Mouse (Mus musculus) limb, embryonic 12.5 days (tissue): ENCODE measurements around the gene Stard13. TPM values are rescaled to one million over a fixed set of nuclear protein-coding genes. Genes with fewer than 3 reads are reported as not detected.

Source experiments
- ATAC-seq: fragments of 200-750 bp; cut with Nextera tagmentation; 2 replicates; pipeline ENCODE4 v1.8.0; 2017; ENCODE audit warnings: low read depth, moderate TSS enrichment; ENCODE audit not compliant: insufficient number of reproducible peaks, insufficient read depth, low FRiP score, low TSS enrichment
- H3K27ac ChIP-seq: fragments of 300-500 bp; sonication (generic); 2 replicates; pipeline ENCODE4 v1.5.1; 2016; ENCODE audit warnings: mild to moderate bottlenecking, moderate library complexity
- H3K27me3 ChIP-seq: fragments of 300-500 bp; sonication (generic); 2 replicates; pipeline ENCODE4 v1.6.1; 2016; ENCODE audit warnings: mild to moderate bottlenecking, moderate library complexity
- H3K36me3 ChIP-seq: fragments of 300-500 bp; sonication (generic); 2 replicates; pipeline ENCODE4 v1.6.1; 2016; ENCODE audit warnings: mild to moderate bottlenecking, moderate library complexity
- H3K4me1 ChIP-seq: fragments of 300-500 bp; sonication (generic); replicated peaks from 2 replicates; pipeline ENCODE4 v1.6.1; 2016
- H3K4me2 ChIP-seq: fragments of 300-500 bp; sonication (generic); 2 replicates; pipeline ENCODE4 v1.6.1; 2016; ENCODE audit warnings: mild to moderate bottlenecking, moderate library complexity
- H3K4me3 ChIP-seq: fragments of 300-500 bp; sonication (generic); replicated peaks from 2 replicates; pipeline ENCODE4 v1.5.1; 2016; ENCODE audit warnings: mild to moderate bottlenecking
- H3K9ac ChIP-seq: fragments of 300-500 bp; sonication (generic); replicated peaks from 2 replicates; pipeline ENCODE4 v1.6.1; 2016; ENCODE audit warnings: mild to moderate bottlenecking, moderate library complexity
- H3K9me3 ChIP-seq: fragments of 300-500 bp; sonication (generic); 2 replicates; pipeline ENCODE4 v1.6.1; 2016; ENCODE audit warnings: mild to moderate bottlenecking, moderate library complexity
- WGBS: fragments of 180-500 bp; shearing (Covaris S2); methylation state at CpG from one replicate; pipeline ENCODE4 v1.1.7; 2016; 5-methylcytosine and 5-hydroxymethylcytosine counted together
- polyA plus RNA-seq: library from polyadenylated mRNA; unstranded; fragments of >200 nt; fragmentation: Nextera tagmentation; extraction: Ambion mirVana; gene quantifications from 2 replicates; pipeline ENCODE4 v1.2.1, GENCODE M21; 2016

The Stard13 gene
- polyA plus RNA-seq, 1 experiment from 2014 or later, result 7.9 TPM

GRCm38 (mm10) chr5:151034715-151035512 is 198.7 kb downstream of the Stard13 start:
- Histone ChIP-seq H3K36me3 (peaks cover 14% of the 10 kb centered on the region), H3K27me3 (no peaks in the 10 kb centered on the region), H3K9ac (no peak overlapping the region), H3K4me3 (no peak overlapping the region), H3K4me1 (peaks cover 15% of the 10 kb centered on the region), H3K9me3 (no peaks in the 10 kb centered on the region), H3K27ac (0 out of 2 replicates have a peak overlapping the region, but pooled peaks have one; percentile 64), H3K4me2 (no peak overlapping the region)
- 71% methylated on average over 9 of the region's 9 CpGs for whole genome bisulfite sequencing
- no peak for ATAC-seq

GRCm38 (mm10) chr5:151028906-151029305 is 204.7 kb downstream of the Stard13 start:
- WGBS, result 77% methylated on average over 6 of the region's 6 CpGs
- Histone ChIP-seq H3K9ac (no peak overlapping the region), H3K27ac (no peak overlapping the region), H3K4me1 (peaks cover 20% of the 10 kb centered on the region), H3K9me3 (no peaks in the 10 kb centered on the region), H3K36me3 (no peaks in the 10 kb centered on the region), H3K4me2 (no peak overlapping the region), H3K4me3 (no peak overlapping the region), H3K27me3 (no peaks in the 10 kb centered on the region)
- ATAC-seq, result no peak

DNA sequence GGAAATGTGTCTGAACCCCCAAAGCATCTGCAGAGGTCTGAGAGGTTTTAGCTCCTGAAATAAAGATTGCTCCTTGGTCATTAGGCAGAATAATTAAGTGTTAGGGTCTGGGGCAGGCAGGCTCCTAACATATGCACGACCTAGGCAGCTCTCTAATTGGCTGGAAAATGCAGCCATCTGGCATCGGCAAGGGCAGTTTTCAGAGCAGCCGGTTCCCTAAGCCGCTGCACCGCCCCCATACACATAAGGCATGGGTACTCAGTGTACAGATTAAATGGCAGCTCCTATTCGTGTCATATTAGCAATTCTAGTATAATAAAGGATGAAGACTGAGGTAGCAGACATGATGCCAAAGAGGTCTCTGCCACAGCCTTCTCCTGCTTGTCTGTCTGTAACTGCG is 206.5 kb downstream of the Stard13 start:
- ATAC-seq, result peak; percentile 82
- Histone ChIP-seq H3K9me3 (no peaks in the 10 kb centered on the region), H3K4me1 (peaks cover 32% of the 10 kb centered on the region), H3K9ac (no peak overlapping the region), H3K27ac (peak overlapping the region; percentile 37; the same call in 1 of the 2 replicates), H3K4me3 (no peak overlapping the region), H3K27me3 (no peaks in the 10 kb centered on the region), H3K36me3 (no peaks in the 10 kb centered on the region), H3K4me2 (no peak overlapping the region)
- 18% methylated on average over 7 of the region's 7 CpGs for WGBS

DNA sequence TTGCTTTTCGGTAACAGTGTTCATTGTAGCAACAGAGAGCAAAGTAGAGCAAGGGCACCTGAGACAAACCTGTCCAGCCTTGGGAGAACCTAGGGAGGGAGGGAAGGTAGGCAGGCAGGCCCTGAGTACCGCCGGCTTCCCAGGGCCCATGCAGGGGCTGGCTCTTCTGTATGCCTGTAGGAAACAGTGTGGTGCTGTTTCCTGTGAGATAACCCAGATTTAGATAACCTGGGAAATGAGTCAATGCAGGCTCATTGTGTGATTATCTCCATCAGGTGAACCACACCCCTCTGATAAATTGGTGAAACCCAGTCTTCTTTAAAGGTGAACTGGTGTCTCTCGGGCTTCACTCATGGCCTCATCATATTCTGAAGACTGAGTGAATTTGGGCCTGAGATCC is 207.6 kb downstream of the Stard13 start:
- ATAC-seq, result no peak
- Histone ChIP-seq H3K9me3 (no peaks in the 10 kb centered on the region), H3K27me3 (no peaks in the 10 kb centered on the region), H3K9ac (no peak overlapping the region), H3K36me3 (no peaks in the 10 kb centered on the region), H3K4me3 (no peak overlapping the region), H3K4me1 (peaks cover 32% of the 10 kb centered on the region), H3K27ac (peak overlapping the region; percentile 37; the same call in 1 of the 2 replicates), H3K4me2 (no peak overlapping the region)
- 87% methylated on average over 4 of the region's 4 CpGs for WGBS

- Histone ChIP-seq H3K4me3 (no peak overlapping the region), H3K9ac (no peak overlapping the region), H3K36me3 (no peaks in the 10 kb centered on the region), H3K9me3 (no peaks in the 10 kb centered on the region), H3K4me2 (no peak overlapping the region), H3K27ac (no peak overlapping the region), H3K27me3 (no peaks in the 10 kb centered on the region), H3K4me1 (peaks cover 28% of the 10 kb centered on the region)
- no peak for ATAC-seq
- WGBS, result 56% methylated on average over 2 of the region's 2 CpGs
Observed at GRCm38 (mm10) chr5:151024483-151024882, 209.2 kb downstream of the Stard13 start.

DNA sequence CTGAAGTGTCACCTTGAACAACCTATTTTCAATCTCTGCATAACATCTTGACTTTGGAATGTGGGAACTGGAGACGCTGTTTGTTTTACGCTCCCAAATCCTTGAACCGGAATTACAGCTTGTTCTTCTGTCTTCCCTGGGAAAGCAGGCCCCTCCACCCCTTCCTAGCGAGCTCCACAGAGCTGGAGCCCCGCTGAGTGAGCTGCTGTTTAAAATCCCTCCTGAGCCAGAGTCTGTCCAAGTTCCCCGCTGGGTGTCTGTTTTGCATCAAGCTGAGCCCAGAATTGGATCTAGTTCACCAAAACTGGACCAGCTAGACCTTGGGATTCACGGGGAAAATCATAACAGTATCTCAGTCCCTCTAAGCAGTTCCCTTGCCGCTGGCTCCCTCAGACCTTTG is 210.2 kb downstream of the Stard13 start:
- Histone ChIP-seq H3K27ac (peak overlapping the region; percentile 75), H3K36me3 (no peaks in the 10 kb centered on the region), H3K4me1 (peaks cover 38% of the 10 kb centered on the region), H3K9ac (no peak overlapping the region), H3K9me3 (no peaks in the 10 kb centered on the region), H3K4me2 (peak overlapping the region; percentile 29), H3K27me3 (no peaks in the 10 kb centered on the region), H3K4me3 (no peak overlapping the region)
- WGBS, result 6% methylated on average over 8 of the region's 8 CpGs
- no peak for ATAC-seq

DNA sequence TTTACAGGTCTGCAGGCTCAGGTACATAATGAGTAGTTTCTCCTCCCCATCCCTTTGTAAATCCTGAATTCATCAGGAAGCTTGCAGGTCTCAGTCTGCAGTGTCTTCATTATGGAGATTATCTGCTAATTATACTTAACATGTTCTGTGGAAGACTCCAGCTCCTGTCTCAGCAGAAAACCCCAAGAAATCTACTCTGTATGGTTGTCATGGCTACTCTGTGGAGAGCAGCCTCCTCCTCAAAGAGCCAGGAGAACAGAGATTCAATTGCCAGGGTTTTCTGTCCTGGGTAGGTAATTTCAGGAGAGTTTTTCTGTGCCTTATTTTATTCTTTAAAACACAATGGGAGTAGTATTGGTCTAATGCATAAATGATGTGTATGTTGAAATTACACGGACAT is 210.7 kb downstream of the Stard13 start:
- WGBS, result 38% methylated on average over 1 of the region's 1 CpGs
- H3K4me2 ChIP-seq, result no peak overlapping the region
- H3K36me3 ChIP-seq, result no peaks in the 10 kb centered on the region
- 0 out of 2 replicates have a peak overlapping the region, but pooled peaks have one; percentile 75 for H3K27ac ChIP-seq
- H3K9me3 ChIP-seq, result no peaks in the 10 kb centered on the region
- H3K4me1 ChIP-seq, result peaks cover 40% of the 10 kb centered on the region
- no peak for ATAC-seq
- H3K27me3 ChIP-seq, result no peaks in the 10 kb centered on the region
- H3K4me3 ChIP-seq, result no peak overlapping the region
- H3K9ac ChIP-seq, result no peak overlapping the region

- Histone ChIP-seq H3K9ac (no peak overlapping the region), H3K36me3 (no peaks in the 10 kb centered on the region), H3K9me3 (no peaks in the 10 kb centered on the region), H3K4me1 (peaks cover 32% of the 10 kb centered on the region), H3K4me2 (no peak overlapping the region), H3K4me3 (no peak overlapping the region), H3K27ac (no peak overlapping the region), H3K27me3 (no peaks in the 10 kb centered on the region)
- ATAC-seq, result no peak
- 87% methylated on average over 7 of the region's 7 CpGs for WGBS
Observed at GRCm38 (mm10) chr5:151022026-151022425, 211.6 kb downstream of the Stard13 start.

GRCm38 (mm10) chr5:151020831-151021230 is 212.8 kb downstream of the Stard13 start:
- Histone ChIP-seq H3K9me3 (no peaks in the 10 kb centered on the region), H3K4me3 (no peak overlapping the region), H3K27me3 (no peaks in the 10 kb centered on the region), H3K27ac (no peak overlapping the region), H3K4me1 (peaks cover 29% of the 10 kb centered on the region), H3K4me2 (no peak overlapping the region), H3K9ac (no peak overlapping the region), H3K36me3 (no peaks in the 10 kb centered on the region)
- WGBS, result 79% methylated on average over 14 of the region's 14 CpGs
- no peak for ATAC-seq

GRCm38 (mm10) chr5:151020031-151020820 is 213.4 kb downstream of the Stard13 start:
- Histone ChIP-seq H3K27me3 (no peaks in the 10 kb centered on the region), H3K27ac (peak overlapping the region; percentile 35; the same call in 1 of the 2 replicates), H3K4me3 (no peak overlapping the region), H3K4me1 (peaks cover 29% of the 10 kb centered on the region), H3K9me3 (peaks cover under 1% of the 10 kb centered on the region; the same call in 1 of the 2 replicates), H3K4me2 (no peak overlapping the region), H3K9ac (no peak overlapping the region), H3K36me3 (no peaks in the 10 kb centered on the region)
- ATAC-seq, result no peak
- WGBS, result 61% methylated on average over 13 of the region's 13 CpGs

DNA sequence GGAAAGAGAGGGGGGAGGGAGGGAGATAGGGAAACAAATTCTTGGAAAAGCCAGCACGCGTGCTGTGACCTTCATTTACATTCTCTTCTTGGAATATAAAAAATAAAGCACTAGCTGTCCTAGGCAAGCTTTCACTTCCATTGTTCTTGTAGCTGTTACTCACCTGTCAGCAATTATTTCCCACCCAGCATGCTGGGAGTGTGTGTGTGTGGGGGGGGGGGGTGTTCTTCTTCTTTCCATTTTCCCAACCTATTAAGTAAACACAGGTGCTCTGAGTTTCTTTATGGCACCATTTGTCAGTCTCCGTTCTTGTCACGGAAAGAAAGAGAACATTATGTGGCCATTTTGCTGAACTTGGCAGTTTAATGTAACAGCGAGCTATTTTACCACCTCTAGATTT is 214.7 kb downstream of the Stard13 start:
- Histone ChIP-seq H3K36me3 (no peaks in the 10 kb centered on the region), H3K4me3 (no peak overlapping the region), H3K27ac (peak overlapping the region; percentile 35; the same call in 1 of the 2 replicates), H3K9me3 (peaks cover 11% of the 10 kb centered on the region), H3K9ac (no peak overlapping the region), H3K4me1 (peaks cover 27% of the 10 kb centered on the region), H3K27me3 (no peaks in the 10 kb centered on the region), H3K4me2 (no peak overlapping the region; the same call in 1 of the 2 replicates)
- ATAC-seq, result no peak
- 39% methylated on average over 5 of the region's 5 CpGs for WGBS
